Mouse (Mus musculus) hindbrain, embryonic 11.5 days (tissue): ENCODE data around the gene Brms1l. TPM values are rescaled to one million over a fixed set of nuclear protein-coding genes. Genes with fewer than 3 reads are reported as not detected.

ENCODE experiments used
- ATAC-seq: fragments of 200-750 bp; cut with Nextera tagmentation; 2 replicates; pipeline ENCODE4 v1.8.0; 2017; ENCODE audit warnings: mild to moderate bottlenecking, moderate TSS enrichment, moderate library complexity; ENCODE audit not compliant: low FRiP score
- DNase-seq: peaks from one replicate; pipeline ENCODE4 v3.0.0-alpha.2; 2015; ENCODE audit warnings: low spot score
- H3K27ac ChIP-seq: fragments of 300-500 bp; sonication (generic); 2 replicates; pipeline ENCODE4 v1.5.1; 2014; ENCODE audit warnings: mild to moderate bottlenecking, low read depth, low read length
- H3K27me3 ChIP-seq: fragments of 300-500 bp; sonication (generic); 2 replicates; pipeline ENCODE4 v1.6.1; 2014; ENCODE audit warnings: mild to moderate bottlenecking, low read length, moderate library complexity, mixed read lengths; ENCODE audit not compliant: control insufficient read depth, insufficient read depth
- H3K36me3 ChIP-seq: fragments of 300-500 bp; sonication (generic); 2 replicates; pipeline ENCODE4 v1.6.1; 2014; ENCODE audit warnings: mild to moderate bottlenecking, low read length, moderate library complexity, mixed read lengths; ENCODE audit not compliant: control insufficient read depth, insufficient read depth
- H3K4me1 ChIP-seq: fragments of 300-500 bp; sonication (generic); replicated peaks from 2 replicates; pipeline ENCODE4 v1.6.1; 2014; ENCODE audit warnings: low read length, mixed read lengths; ENCODE audit not compliant: control insufficient read depth, insufficient read depth
- H3K4me2 ChIP-seq: fragments of 300-500 bp; sonication (generic); replicated peaks from 2 replicates; pipeline ENCODE4 v1.6.1; 2014; ENCODE audit warnings: mild to moderate bottlenecking, low read depth, low read length
- H3K4me3 ChIP-seq: fragments of 300-500 bp; sonication (generic); 2 replicates; pipeline ENCODE4 v1.5.1; 2014; ENCODE audit warnings: low read depth, low read length
- H3K9ac ChIP-seq: fragments of 300-500 bp; sonication (generic); 2 replicates; pipeline ENCODE4 v1.6.1; 2014; ENCODE audit warnings: low read depth, low read length
- H3K9me3 ChIP-seq: fragments of 300-500 bp; sonication (generic); 2 replicates; pipeline ENCODE4 v1.6.1; 2016; ENCODE audit warnings: low read length; ENCODE audit not compliant: control insufficient read depth
- WGBS: fragments of 180-500 bp; shearing (Covaris S2); extraction: QIAGEN DNeasy Blood & Tissue Kit; methylation state at CpG from one replicate; pipeline ENCODE4 v1.1.7; 2014; 5-methylcytosine and 5-hydroxymethylcytosine counted together
- polyA plus RNA-seq: library from polyadenylated mRNA; unstranded; fragments of >200 nt; fragmentation: Nextera tagmentation; extraction: Ambion mirVana; gene quantifications from 2 replicates; pipeline ENCODE4 v1.2.1, GENCODE M21; 2014

Gene Brms1l
- polyA plus RNA-seq, 1 experiment from 2014 or later, result 35.4 TPM

DNA sequence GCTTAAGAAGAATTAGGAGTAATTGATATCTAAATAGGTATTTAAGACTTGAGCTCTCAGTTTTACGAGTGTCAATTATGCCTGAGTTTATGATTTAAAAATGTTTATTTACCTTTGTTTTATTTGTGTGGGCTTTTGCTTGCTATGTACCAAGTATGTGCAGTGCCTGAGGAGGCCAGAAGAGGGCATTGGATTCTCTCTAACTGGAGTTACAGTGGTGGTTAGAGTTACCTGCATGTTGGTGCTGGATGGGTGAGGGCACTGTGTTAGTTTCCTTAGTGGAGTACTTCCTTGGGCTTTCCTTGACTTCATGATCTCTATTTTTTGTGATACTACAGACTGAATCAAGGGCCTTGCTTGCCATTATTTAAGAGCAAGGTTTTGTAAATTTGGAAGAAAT is 10.6 kb downstream of the Brms1l start:
- Histone ChIP-seq H3K36me3 (no peaks in the 10 kb centered on the region), H3K4me1 (no peaks in the 10 kb centered on the region), H3K4me2 (no peak overlapping the region), H3K27me3 (no peaks in the 10 kb centered on the region), H3K9me3 (no peaks in the 10 kb centered on the region), H3K27ac (no peak overlapping the region), H3K9ac (no peak overlapping the region), H3K4me3 (no peak overlapping the region)
- DNase-seq, result peak; percentile 36
- 75% methylated on average over 1 of the region's 1 CpGs for WGBS
- ATAC-seq, result no peak

DNA sequence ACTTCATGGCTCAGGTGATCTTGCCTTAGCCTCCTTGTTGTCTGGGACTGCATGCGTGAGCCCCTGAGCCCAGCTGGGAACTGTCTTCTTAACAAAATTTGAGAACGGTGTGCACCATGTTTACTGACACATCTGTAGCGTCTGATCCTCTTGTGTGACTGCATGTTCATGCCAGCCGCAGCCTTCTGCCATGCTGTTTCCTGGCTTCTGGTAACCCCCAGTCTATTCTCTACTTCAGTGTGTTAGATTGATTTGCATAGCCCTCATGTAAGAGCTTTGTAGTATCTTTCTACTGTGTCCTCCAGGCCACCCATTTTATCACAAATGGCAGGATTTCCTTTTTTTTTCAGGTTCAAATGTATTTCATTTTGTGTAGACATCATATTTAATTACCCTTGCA is 11.7 kb downstream of the Brms1l start:
- WGBS, result 97% methylated on average over 4 of the region's 4 CpGs
- H3K36me3 ChIP-seq, result no peaks in the 10 kb centered on the region

DNA sequence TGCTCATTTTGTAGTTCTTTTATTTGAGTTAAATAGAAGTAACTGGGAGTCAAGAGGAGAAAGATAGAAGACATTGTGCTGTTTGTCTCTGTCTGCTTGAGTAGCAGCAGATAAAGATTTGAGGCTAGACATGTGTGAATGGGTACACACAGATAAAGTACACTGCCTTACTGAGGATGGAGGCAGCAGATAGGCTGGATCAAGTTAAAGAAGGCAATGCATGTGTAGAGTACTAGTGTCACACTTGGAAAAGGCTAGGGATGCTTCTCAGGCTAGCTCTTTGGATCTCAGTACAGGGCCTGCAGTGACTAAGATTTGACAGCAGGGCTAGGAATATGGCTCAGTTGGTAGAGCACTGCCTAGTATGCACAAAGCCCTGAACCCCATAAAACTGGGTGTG is 14.5 kb downstream of the Brms1l start:
- DNase-seq, result no peak
- Histone ChIP-seq H3K36me3 (no peaks in the 10 kb centered on the region), H3K4me3 (no peak overlapping the region), H3K27me3 (no peaks in the 10 kb centered on the region), H3K27ac (no peak overlapping the region), H3K4me2 (no peak overlapping the region), H3K4me1 (no peaks in the 10 kb centered on the region), H3K9me3 (no peaks in the 10 kb centered on the region), H3K9ac (no peak overlapping the region)
- no peak for ATAC-seq

More for the DNA sequence above, 11.7 kb downstream of the Brms1l start:
- Histone ChIP-seq H3K27me3 (no peaks in the 10 kb centered on the region), H3K27ac (no peak overlapping the region), H3K4me3 (no peak overlapping the region), H3K9me3 (no peaks in the 10 kb centered on the region), H3K4me1 (no peaks in the 10 kb centered on the region), H3K9ac (no peak overlapping the region), H3K4me2 (no peak overlapping the region)
- ATAC-seq, result no peak
- no peak for DNase-seq

DNA sequence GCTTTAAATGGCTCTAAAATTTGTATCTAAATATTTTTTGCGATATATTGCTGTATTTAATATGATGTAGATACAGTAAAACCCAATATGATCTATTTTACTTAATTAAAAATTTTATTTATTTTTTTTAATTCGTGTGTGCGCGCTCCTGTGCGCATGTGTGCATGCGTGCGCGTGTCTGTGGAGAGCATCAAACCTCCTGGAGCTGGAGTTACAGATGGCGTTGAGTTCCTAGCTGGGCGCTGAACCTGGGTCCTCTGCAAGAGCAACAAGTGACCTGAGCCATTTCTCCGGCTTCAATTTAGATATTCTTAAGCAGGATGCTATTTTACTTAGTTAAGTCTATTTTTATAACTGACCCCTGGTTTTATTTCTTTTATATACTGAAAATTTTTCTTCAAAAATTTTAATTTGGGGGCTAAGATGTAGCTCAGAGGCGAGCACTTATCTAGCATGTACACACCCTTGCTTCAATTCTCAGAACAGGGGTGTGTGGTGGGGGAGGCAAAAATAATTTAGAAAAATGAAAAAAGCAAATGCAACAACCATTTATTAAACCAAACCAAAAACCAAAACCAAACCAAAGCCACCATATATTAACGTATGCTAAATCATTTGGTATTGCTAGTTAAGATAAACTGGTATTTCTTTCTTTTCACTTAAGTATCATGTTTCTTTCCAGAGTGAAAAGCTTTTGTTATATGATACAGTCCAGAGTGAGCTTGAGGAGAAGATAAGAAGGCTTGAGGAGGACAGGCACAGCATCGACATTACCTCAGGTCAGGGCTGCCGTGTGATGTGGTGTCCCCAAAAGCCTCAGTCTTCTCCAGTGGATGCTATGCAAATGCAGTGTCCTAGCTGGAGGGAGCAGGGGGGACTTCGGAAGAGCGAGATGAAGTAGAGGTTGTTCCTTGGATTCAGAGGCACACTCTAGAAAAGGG is 23.6 kb downstream of the Brms1l start:
- ATAC-seq (no peak), DNase-seq (no peak)
- Histone ChIP-seq H3K36me3 (peaks cover 8% of the 10 kb centered on the region), H3K4me1 (no peaks in the 10 kb centered on the region), H3K9me3 (0 out of 2 replicates have a peak, but pooled peaks cover 3% of the 10 kb centered on the region), H3K4me3 (no peak overlapping the region), H3K9ac (no peak overlapping the region), H3K27me3 (no peaks in the 10 kb centered on the region), H3K27ac (no peak overlapping the region), H3K4me2 (no peak overlapping the region)
- WGBS, result 94% methylated on average over 17 of the region's 17 CpGs

DNA sequence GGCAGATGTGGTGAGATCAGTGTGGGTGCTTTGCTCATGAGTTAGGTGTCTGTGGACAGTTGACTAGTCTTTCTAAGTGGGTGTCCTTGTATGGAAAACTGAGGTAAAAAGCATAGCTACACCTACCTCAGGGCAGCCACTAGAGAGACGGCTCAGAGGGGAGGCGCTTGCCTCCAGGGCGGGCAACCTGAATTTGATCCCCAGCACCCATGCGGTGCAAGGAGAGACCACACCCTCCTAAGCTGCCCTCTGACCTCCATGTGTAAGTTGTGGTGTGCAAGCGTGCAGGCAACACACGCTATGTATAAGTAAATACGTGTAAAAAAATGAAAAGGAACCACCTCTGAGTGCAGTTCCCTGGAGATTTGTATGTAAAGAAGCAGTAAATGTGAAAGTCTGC is 24.5 kb downstream of the Brms1l start:
- 92% methylated on average over 7 of the region's 7 CpGs for WGBS
- ATAC-seq (no peak), DNase-seq (no peak)
- Histone ChIP-seq H3K4me2 (no peak overlapping the region), H3K9me3 (0 out of 2 replicates have a peak, but pooled peaks cover 3% of the 10 kb centered on the region), H3K27ac (no peak overlapping the region), H3K4me1 (no peaks in the 10 kb centered on the region), H3K27me3 (no peaks in the 10 kb centered on the region), H3K4me3 (no peak overlapping the region), H3K9ac (no peak overlapping the region), H3K36me3 (peaks cover 8% of the 10 kb centered on the region)

DNA sequence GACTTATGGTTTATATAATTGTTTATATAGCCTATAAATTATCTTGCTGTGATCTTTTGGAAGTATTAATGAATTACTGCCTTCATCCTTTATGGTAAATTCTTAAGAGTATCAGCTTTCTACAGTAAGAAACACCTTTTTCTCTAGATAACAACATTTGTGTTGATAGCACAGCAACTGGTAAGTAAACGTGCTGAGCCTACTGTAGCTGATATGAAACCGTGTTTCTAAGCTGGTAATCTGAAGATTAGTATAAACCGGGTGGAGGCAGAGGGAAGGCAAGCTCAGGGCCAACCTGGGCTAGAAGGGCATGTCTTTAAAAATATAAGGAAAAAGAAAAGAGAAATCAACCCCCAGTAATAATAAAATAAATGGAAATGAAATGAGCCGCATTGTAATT is 31.6 kb downstream of the Brms1l start:
- Histone ChIP-seq H3K9me3 (no peaks in the 10 kb centered on the region), H3K4me2 (no peak overlapping the region), H3K4me1 (no peaks in the 10 kb centered on the region), H3K4me3 (no peak overlapping the region), H3K27me3 (no peaks in the 10 kb centered on the region), H3K36me3 (peaks cover 2% of the 10 kb centered on the region), H3K9ac (no peak overlapping the region), H3K27ac (no peak overlapping the region)
- ATAC-seq (no peak), DNase-seq (no peak)
- 95% methylated on average over 4 of the region's 4 CpGs for WGBS

DNA sequence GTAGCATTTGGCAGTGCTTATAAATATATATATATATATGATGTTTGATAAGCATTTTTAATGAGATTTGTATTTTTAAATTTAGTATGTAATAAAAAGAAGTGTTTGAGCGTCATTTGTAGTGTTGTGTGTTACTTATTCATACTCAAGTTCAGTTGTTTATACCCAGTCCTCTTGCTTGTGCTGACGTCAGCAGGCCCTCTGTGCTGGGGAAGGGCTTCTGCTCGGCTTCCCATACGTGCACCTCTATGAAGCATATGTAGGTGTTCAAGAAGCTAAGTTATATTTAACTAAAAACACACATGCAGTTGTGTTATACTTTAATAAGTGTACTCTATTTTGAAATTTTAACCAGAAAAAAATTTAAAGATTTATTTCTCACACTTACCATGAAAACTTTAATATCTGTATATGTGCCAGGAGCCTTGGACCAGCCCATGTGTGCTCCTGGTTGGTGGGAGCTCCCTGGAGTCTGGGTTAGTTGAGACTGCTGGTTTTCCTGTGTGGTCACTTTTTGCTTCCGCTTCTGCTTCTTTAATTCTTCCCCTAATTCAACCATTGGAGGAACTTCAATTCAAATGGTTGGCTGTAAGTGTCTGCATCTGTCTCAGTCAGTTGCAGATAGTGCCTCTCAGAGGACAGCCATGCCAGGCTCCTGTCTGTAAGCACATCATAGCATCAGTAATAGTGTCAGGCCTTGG is 33.6 kb downstream of the Brms1l start:
- 96% methylated on average over 5 of the region's 5 CpGs for WGBS
- H3K36me3 ChIP-seq, result no peaks in the 10 kb centered on the region; the same call in none of the 2 replicates

DNA sequence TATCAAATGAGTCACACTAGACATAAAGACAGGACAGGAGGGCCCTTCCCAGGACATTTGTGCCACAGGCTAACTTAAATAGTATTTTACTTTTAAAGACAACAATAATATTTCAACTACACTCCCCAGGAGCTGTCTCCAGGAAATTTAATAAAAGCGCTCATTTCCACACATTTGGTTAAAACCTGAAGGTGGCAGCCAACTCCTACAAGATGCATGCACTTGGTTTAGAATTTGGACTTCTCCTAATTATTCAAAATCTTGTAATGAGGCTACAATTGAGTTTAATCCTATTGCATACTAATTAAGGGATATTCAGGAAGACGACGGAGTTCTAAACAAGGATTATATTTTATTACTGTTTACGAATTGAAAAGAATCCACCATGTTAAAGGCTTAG is 49.3 kb downstream of the Brms1l start:
- DNase-seq (no peak), ATAC-seq (no peak)
- Histone ChIP-seq H3K9ac (no peak overlapping the region), H3K27ac (no peak overlapping the region), H3K27me3 (no peaks in the 10 kb centered on the region), H3K9me3 (no peaks in the 10 kb centered on the region), H3K4me2 (no peak overlapping the region), H3K36me3 (no peaks in the 10 kb centered on the region), H3K4me1 (no peaks in the 10 kb centered on the region), H3K4me3 (no peak overlapping the region)
- 90% methylated on average over 4 of the region's 4 CpGs for WGBS

More for the DNA sequence above, 33.6 kb downstream of the Brms1l start:
- no peaks in the 10 kb centered on the region for H3K4me1 ChIP-seq
- H3K4me3 ChIP-seq, result no peak overlapping the region
- no peak for DNase-seq
- no peaks in the 10 kb centered on the region for H3K27me3 ChIP-seq
- no peak overlapping the region for H3K4me2 ChIP-seq
- H3K27ac ChIP-seq, result no peak overlapping the region
- H3K9me3 ChIP-seq, result no peaks in the 10 kb centered on the region
- no peak for ATAC-seq
- H3K9ac ChIP-seq, result no peak overlapping the region
